Mouse (Mus musculus) ES-Bruce4 (cell line): Measurements from ENCODE around the gene Bcl2. TPM values are rescaled to one million over a fixed set of nuclear protein-coding genes. Genes with fewer than 3 reads are reported as not detected.

Experiments used
- H3K27ac ChIP-seq: 2 replicates; pipeline ENCODE4 v1.5.1; 2012; ENCODE audit warnings: low read length, inconsistent platforms; ENCODE audit not compliant: insufficient read depth
- H3K27me3 ChIP-seq: 2 replicates; pipeline ENCODE4 v1.6.1; 2012; ENCODE audit warnings: mild to moderate bottlenecking, low read length, inconsistent platforms; ENCODE audit not compliant: control insufficient read depth, poor library complexity, insufficient read depth, severe bottlenecking
- H3K36me3 ChIP-seq: 2 replicates; pipeline ENCODE4 v1.6.1; 2012; ENCODE audit warnings: inconsistent platforms, mild to moderate bottlenecking, low read length, moderate library complexity; ENCODE audit not compliant: control insufficient read depth, poor library complexity, insufficient read depth, severe bottlenecking
- H3K4me1 ChIP-seq: one replicate; pipeline ENCODE4 v1.8.1; 2011; ENCODE audit warnings: low read length; ENCODE audit not compliant: control insufficient read depth, insufficient read depth
- H3K4me3 ChIP-seq: 2 replicates; pipeline ENCODE4 v1.5.1; 2011; ENCODE audit warnings: low read depth, mild to moderate bottlenecking, low read length
- H3K9ac ChIP-seq: 2 replicates; pipeline ENCODE4 v1.6.1; 2012; ENCODE audit warnings: low read depth, mild to moderate bottlenecking, inconsistent platforms; ENCODE audit not compliant: poor library complexity, severe bottlenecking
- H3K9me3 ChIP-seq: replicated peaks from 2 replicates; pipeline ENCODE4 v1.6.1; 2012; ENCODE audit warnings: mild to moderate bottlenecking, low read length, inconsistent platforms; ENCODE audit not compliant: control insufficient read depth, poor library complexity, insufficient read depth, severe bottlenecking
- CTCF ChIP-seq: IDR thresholded peaks from one replicate; pipeline ENCODE4 v1.8.1; 2011; ENCODE audit warnings: low read depth, low read length
- EP300 ChIP-seq: IDR thresholded peaks from 2 replicates; pipeline ENCODE4 v1.6.1; 2011; ENCODE audit warnings: low read depth, low read length; ENCODE audit not compliant: insufficient read depth
- POLR2A ChIP-seq: IDR thresholded peaks from one replicate; pipeline ENCODE4 v1.8.1; 2011; ENCODE audit warnings: low read length; ENCODE audit not compliant: insufficient read depth
- polyA plus RNA-seq: library from polyadenylated mRNA; stranded (reverse); fragments of >200 nt; gene quantifications from 2 replicates; pipeline ENCODE4 v1.2.4, GENCODE M21; 2011; ENCODE audit warnings: low read depth; ENCODE audit not compliant: missing spikeins, insufficient read depth, insufficient read length

The Bcl2 gene
- polyA plus RNA-seq, 1 experiment = 3.0 TPM

DNA sequence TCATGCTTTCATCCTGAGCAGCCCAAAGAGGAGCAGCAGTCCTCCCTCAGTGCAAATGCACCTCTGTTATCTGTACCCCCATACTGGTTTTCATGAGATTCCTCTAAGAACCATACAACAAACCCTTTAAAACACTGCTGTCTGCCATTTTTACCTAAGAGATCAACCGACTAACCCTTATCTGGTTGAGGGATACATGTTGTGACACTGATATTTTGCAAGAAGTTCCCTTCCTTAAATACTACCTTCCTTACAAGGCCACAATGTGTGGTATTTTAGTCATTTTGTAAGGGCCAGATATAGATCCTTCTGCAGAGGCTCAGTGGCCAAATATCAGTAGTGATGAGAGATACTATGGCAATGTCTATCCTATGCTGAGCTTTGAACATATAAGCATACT is 134.3 kb downstream of the Bcl2 start:
- Histone ChIP-seq H3K4me1 (no peaks in the 10 kb centered on the region), H3K36me3 (no peaks in the 10 kb centered on the region), H3K9ac (no peak overlapping the region), H3K4me3 (no peak overlapping the region), H3K27me3 (no peaks in the 10 kb centered on the region), H3K27ac (no peak overlapping the region), H3K9me3 (no peaks in the 10 kb centered on the region)
- no peak for TF ChIP-seq POLR2A
- no peak for TF ChIP-seq CTCF
- no peak for TF ChIP-seq EP300

DNA sequence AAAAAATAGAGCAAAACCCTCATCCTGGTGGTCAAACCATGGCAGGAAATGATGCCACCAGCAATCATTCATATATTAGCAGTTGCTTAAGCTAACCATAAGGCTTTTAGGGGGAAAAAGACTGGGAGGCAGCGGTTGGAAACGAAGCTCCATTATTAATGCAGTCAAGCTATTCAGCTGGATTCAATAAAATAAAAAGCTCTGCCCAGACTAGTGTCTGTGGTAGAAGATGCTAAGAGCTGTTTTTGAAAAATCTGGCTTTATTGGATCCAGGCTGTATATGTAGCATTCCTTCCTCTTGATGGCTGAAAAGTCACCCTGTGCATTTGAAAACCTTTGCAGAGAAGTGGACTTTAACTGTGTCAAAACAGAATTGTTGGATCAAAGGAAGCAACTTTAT is 141.6 kb downstream of the Bcl2 start:
- Histone ChIP-seq H3K4me1 (no peaks in the 10 kb centered on the region), H3K4me3 (no peak overlapping the region), H3K9me3 (no peaks in the 10 kb centered on the region), H3K27me3 (no peaks in the 10 kb centered on the region), H3K36me3 (no peaks in the 10 kb centered on the region), H3K27ac (no peak overlapping the region), H3K9ac (no peak overlapping the region)
- TF ChIP-seq EP300 = no peak
- TF ChIP-seq CTCF = no peak
- TF ChIP-seq POLR2A = no peak

DNA sequence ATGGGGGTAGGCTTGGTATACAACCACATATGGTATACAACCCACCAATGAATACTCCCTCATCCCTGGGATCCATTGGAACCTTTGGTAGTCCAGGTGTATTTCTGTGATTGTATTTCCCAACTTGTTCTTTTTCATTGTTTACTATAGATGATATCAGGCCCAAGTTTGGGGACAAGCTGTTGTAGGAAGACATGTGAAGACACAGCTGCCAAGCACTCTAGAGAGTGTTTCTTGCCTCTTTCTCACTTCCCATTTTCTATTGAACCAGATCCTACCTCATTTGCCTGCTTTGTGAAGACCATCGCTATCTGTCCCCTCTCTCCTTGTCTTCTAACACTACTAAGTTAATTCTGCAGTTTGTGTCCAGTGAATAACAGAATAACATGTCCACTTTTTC is 143.2 kb downstream of the Bcl2 start:
- Histone ChIP-seq H3K27ac (no peak overlapping the region), H3K4me3 (no peak overlapping the region), H3K9me3 (no peaks in the 10 kb centered on the region), H3K36me3 (no peaks in the 10 kb centered on the region), H3K27me3 (no peaks in the 10 kb centered on the region), H3K4me1 (no peaks in the 10 kb centered on the region), H3K9ac (no peak overlapping the region)
- TF ChIP-seq POLR2A (no peak), CTCF (no peak), EP300 (no peak)

DNA sequence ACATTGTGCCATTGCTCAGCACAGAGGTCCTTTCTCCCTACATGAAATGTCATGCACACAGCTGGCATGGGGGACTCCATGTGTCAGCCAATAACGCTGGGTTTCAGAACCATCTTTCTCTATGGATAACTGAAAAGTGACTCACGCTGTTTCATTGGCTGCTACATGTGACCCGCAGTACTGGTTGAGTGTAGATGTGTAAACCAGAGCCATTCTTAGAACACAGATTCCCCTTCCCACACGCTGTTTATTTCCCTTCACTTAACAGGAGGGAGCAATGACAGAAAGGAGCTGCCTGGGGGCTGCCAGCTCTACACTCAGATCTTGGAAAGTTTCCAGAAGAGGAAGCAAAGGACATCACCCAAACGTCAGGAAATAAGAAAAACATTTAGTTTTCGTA is 143.7 kb downstream of the Bcl2 start:
- Histone ChIP-seq H3K36me3 (no peaks in the 10 kb centered on the region), H3K4me3 (no peak overlapping the region), H3K9ac (no peak overlapping the region), H3K27ac (no peak overlapping the region), H3K27me3 (no peaks in the 10 kb centered on the region), H3K4me1 (no peaks in the 10 kb centered on the region), H3K9me3 (no peaks in the 10 kb centered on the region)
- TF ChIP-seq EP300 = no peak
- TF ChIP-seq POLR2A = no peak
- no peak for TF ChIP-seq CTCF

DNA sequence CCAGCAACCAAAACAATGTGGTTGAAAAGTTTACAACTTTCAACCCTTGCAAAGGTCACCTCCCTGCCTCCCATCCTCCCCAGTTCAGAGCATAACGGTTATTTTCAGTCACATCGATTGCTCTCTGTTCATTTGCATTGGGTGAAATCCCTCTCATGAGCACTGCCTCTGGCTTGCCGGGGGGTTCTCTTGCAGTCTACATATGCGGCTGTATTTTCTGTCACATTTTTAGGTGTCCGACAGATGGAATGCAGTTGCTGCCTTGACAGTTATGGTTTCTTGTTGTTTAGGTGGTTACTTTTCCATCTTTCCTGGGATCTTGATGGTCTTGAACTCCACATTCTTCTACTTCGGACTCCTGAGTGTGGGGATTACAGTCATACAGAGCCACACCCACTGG is 144.4 kb downstream of the Bcl2 start:
- Histone ChIP-seq H3K9ac (no peak overlapping the region), H3K9me3 (no peaks in the 10 kb centered on the region), H3K27ac (no peak overlapping the region), H3K4me1 (no peaks in the 10 kb centered on the region), H3K27me3 (no peaks in the 10 kb centered on the region), H3K4me3 (no peak overlapping the region), H3K36me3 (no peaks in the 10 kb centered on the region)
- no peak for TF ChIP-seq EP300
- TF ChIP-seq POLR2A = no peak
- TF ChIP-seq CTCF = no peak

DNA sequence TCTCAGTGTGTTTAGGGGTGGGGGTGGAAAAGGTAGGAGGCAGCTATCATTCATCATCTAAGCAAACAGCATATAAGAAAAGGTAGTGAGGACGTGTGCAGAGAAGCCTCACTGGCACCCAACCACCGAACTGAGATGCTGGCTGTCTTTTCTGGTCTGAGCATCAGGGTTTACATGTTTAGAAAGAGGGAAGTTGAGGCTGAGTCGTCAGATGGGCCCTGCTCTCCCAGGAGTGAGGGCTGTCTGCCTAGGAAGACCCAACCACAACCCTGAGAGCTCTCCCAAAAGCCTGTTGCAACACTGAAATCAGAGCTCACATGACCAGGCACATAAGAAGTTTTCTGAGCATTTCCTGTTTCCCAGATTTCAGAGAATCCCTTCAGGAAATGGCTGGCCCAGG is 145.2 kb downstream of the Bcl2 start:
- H3K36me3 ChIP-seq = no peaks in the 10 kb centered on the region
- no peaks in the 10 kb centered on the region for H3K4me1 ChIP-seq
- H3K4me3 ChIP-seq = no peak overlapping the region
- no peaks in the 10 kb centered on the region for H3K9me3 ChIP-seq
- H3K9ac ChIP-seq = no peak overlapping the region
- no peak overlapping the region for H3K27ac ChIP-seq
- H3K27me3 ChIP-seq = no peaks in the 10 kb centered on the region
- TF ChIP-seq CTCF = no peak
- no peak for TF ChIP-seq EP300
- TF ChIP-seq POLR2A = no peak

DNA sequence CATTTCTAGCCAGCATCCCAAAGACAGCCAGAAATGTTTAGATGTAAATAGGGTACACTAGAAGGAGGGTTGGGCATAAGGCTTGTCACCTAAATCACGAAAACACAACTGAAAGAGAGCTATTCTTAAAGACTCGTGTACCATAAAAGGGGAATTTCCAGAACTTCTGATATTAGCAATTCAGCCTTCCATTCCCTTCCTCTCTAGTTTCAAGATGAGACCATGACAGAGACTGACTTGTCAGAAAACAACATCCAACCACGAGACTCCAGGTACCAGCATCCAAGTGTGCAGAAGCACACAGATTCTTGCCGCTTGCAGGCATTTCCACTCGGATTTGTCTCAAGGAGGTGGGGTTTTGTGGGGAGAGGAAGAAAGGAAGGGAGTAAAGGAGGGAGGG is 146.6 kb downstream of the Bcl2 start:
- Histone ChIP-seq H3K4me3 (no peak overlapping the region), H3K27me3 (no peaks in the 10 kb centered on the region), H3K4me1 (no peaks in the 10 kb centered on the region), H3K9ac (no peak overlapping the region), H3K9me3 (no peaks in the 10 kb centered on the region), H3K27ac (no peak overlapping the region), H3K36me3 (no peaks in the 10 kb centered on the region)
- no peak for TF ChIP-seq CTCF
- TF ChIP-seq EP300 = no peak
- no peak for TF ChIP-seq POLR2A
